Mouse (Mus musculus) forebrain, embryonic 13.5 days (tissue): ENCODE measurements around the gene Gh. TPM values are rescaled to one million over a fixed set of nuclear protein-coding genes. Genes with fewer than 3 reads are reported as not detected.

Experiments
- ATAC-seq: fragments of 200-750 bp; cut with Nextera tagmentation; 2 replicates; pipeline ENCODE4 v1.8.0; 2017
- H3K27ac ChIP-seq: fragments of 300-500 bp; sonication (generic); 2 replicates; pipeline ENCODE4 v1.5.1; 2015; ENCODE audit warnings: inconsistent platforms, mild to moderate bottlenecking, moderate library complexity
- H3K27me3 ChIP-seq: fragments of 300-500 bp; sonication (generic); 2 replicates; pipeline ENCODE4 v1.6.1; 2015; ENCODE audit warnings: mild to moderate bottlenecking, inconsistent platforms
- H3K36me3 ChIP-seq: fragments of 300-500 bp; sonication (generic); 2 replicates; pipeline ENCODE4 v1.6.1; 2015; ENCODE audit warnings: mild to moderate bottlenecking, inconsistent platforms; ENCODE audit not compliant: poor library complexity, severe bottlenecking
- H3K4me1 ChIP-seq: fragments of 300-500 bp; sonication (generic); 2 replicates; pipeline ENCODE4 v1.6.1; 2015; ENCODE audit warnings: inconsistent platforms
- H3K4me2 ChIP-seq: fragments of 300-500 bp; sonication (generic); 2 replicates; pipeline ENCODE4 v1.6.1; 2015; ENCODE audit warnings: inconsistent platforms, mild to moderate bottlenecking, moderate library complexity
- H3K4me3 ChIP-seq: fragments of 300-500 bp; sonication (generic); 2 replicates; pipeline ENCODE4 v1.5.1; 2015; ENCODE audit warnings: mild to moderate bottlenecking, inconsistent platforms
- H3K9ac ChIP-seq: fragments of 300-500 bp; sonication (generic); 2 replicates; pipeline ENCODE4 v1.6.1; 2015; ENCODE audit warnings: mild to moderate bottlenecking, inconsistent platforms
- H3K9me3 ChIP-seq: fragments of 300-500 bp; sonication (generic); replicated peaks from 2 replicates; pipeline ENCODE4 v1.6.1; 2016; ENCODE audit warnings: inconsistent platforms
- WGBS: fragments of 180-500 bp; shearing (Covaris S2); methylation state at CpG from one replicate; pipeline ENCODE4 v1.1.7; 2015; 5-methylcytosine and 5-hydroxymethylcytosine counted together
- polyA plus RNA-seq: library from polyadenylated mRNA; unstranded; fragments of >200 nt; fragmentation: Nextera tagmentation; extraction: Ambion mirVana; gene quantifications from 2 replicates; pipeline ENCODE4 v1.2.1, GENCODE M21; 2015

Gh gene
- polyA plus RNA-seq, 1 experiment from 2014 or later, result not detected

GRCm38 (mm10) chr11:106306758-106307157, 5.1 kb upstream of the Gh start:
- Histone ChIP-seq H3K4me1 (no peaks in the 10 kb centered on the region), H3K36me3 (no peaks in the 10 kb centered on the region), H3K9ac (no peak overlapping the region), H3K27ac (no peak overlapping the region), H3K4me2 (no peak overlapping the region), H3K27me3 (no peaks in the 10 kb centered on the region), H3K4me3 (no peak overlapping the region), H3K9me3 (no peaks in the 10 kb centered on the region)
- WGBS, result 77% methylated on average over 9 of the region's 9 CpGs
- ATAC-seq, result no peak

- no peak for ATAC-seq
- no peaks in the 10 kb centered on the region for H3K9me3 ChIP-seq
- WGBS, result 92% methylated on average over 3 of the region's 3 CpGs
- no peak overlapping the region for H3K9ac ChIP-seq
- no peaks in the 10 kb centered on the region for H3K27me3 ChIP-seq
- no peaks in the 10 kb centered on the region for H3K4me1 ChIP-seq
- H3K36me3 ChIP-seq, result no peaks in the 10 kb centered on the region
- H3K27ac ChIP-seq, result no peak overlapping the region
- no peak overlapping the region for H3K4me2 ChIP-seq
- H3K4me3 ChIP-seq, result no peak overlapping the region
Observed at GRCm38 (mm10) chr11:106306065-106306385, 4.4 kb upstream of the Gh start.

- no peak for ATAC-seq
- WGBS, result 86% methylated on average over 10 of the region's 10 CpGs
Observed at GRCm38 (mm10) chr11:106305348-106306064, 3.8 kb upstream of the Gh start.

GRCm38 (mm10) chr11:106302634-106303033, 969 bp upstream of the Gh start:
- WGBS, result 21% methylated on average over 2 of the region's 2 CpGs
- no peaks in the 10 kb centered on the region for H3K4me1 ChIP-seq
- H3K4me3 ChIP-seq, result no peak overlapping the region
- 0 out of 2 replicates have a peak, but pooled peaks have one; percentile 53 for ATAC-seq
- no peaks in the 10 kb centered on the region for H3K27me3 ChIP-seq
- no peak overlapping the region for H3K4me2 ChIP-seq
- no peaks in the 10 kb centered on the region for H3K9me3 ChIP-seq
- H3K36me3 ChIP-seq, result no peaks in the 10 kb centered on the region
- no peak overlapping the region for H3K9ac ChIP-seq
- no peak overlapping the region for H3K27ac ChIP-seq

More at GRCm38 (mm10) chr11:106305348-106306064, 3.8 kb upstream of the Gh start:
- Histone ChIP-seq H3K36me3 (no peaks in the 10 kb centered on the region), H3K4me2 (no peak overlapping the region), H3K4me3 (no peak overlapping the region), H3K9ac (no peak overlapping the region), H3K27ac (no peak overlapping the region), H3K27me3 (no peaks in the 10 kb centered on the region), H3K9me3 (no peaks in the 10 kb centered on the region), H3K4me1 (no peaks in the 10 kb centered on the region)

- Histone ChIP-seq H3K4me1 (peaks cover 6% of the 10 kb centered on the region), H3K27me3 (no peaks in the 10 kb centered on the region), H3K27ac (no peak overlapping the region), H3K9me3 (no peaks in the 10 kb centered on the region), H3K9ac (no peak overlapping the region), H3K4me2 (no peak overlapping the region), H3K4me3 (no peak overlapping the region), H3K36me3 (no peaks in the 10 kb centered on the region)
- 83% methylated on average over 2 of the region's 2 CpGs for WGBS
- ATAC-seq, result no peak
Observed at GRCm38 (mm10) chr11:106291861-106292260, 9.8 kb downstream of the Gh start.

GRCm38 (mm10) chr11:106290376-106290775, 11.3 kb downstream of the Gh start:
- 89% methylated on average over 5 of the region's 5 CpGs for WGBS

GRCm38 (mm10) chr11:106289369-106289768, 12.3 kb downstream of the Gh start:
- Histone ChIP-seq H3K36me3 (no peaks in the 10 kb centered on the region), H3K9me3 (no peaks in the 10 kb centered on the region), H3K4me1 (peaks cover 9% of the 10 kb centered on the region), H3K27ac (no peak overlapping the region), H3K4me3 (no peak overlapping the region), H3K27me3 (no peaks in the 10 kb centered on the region), H3K9ac (no peak overlapping the region), H3K4me2 (no peak overlapping the region)
- 65% methylated on average over 8 of the region's 8 CpGs for WGBS
- ATAC-seq, result no peak

More at GRCm38 (mm10) chr11:106290376-106290775, 11.3 kb downstream of the Gh start:
- Histone ChIP-seq H3K9ac (no peak overlapping the region), H3K36me3 (no peaks in the 10 kb centered on the region), H3K9me3 (no peaks in the 10 kb centered on the region), H3K4me3 (no peak overlapping the region), H3K27ac (no peak overlapping the region), H3K27me3 (no peaks in the 10 kb centered on the region), H3K4me1 (peaks cover 9% of the 10 kb centered on the region), H3K4me2 (no peak overlapping the region)
- no peak for ATAC-seq

GRCm38 (mm10) chr11:106286987-106287386, 14.7 kb downstream of the Gh start:
- no peak overlapping the region for H3K27ac ChIP-seq
- no peak overlapping the region for H3K4me3 ChIP-seq
- H3K9me3 ChIP-seq, result no peaks in the 10 kb centered on the region
- no peaks in the 10 kb centered on the region for H3K36me3 ChIP-seq
- H3K4me2 ChIP-seq, result no peak overlapping the region
- no peaks in the 10 kb centered on the region for H3K27me3 ChIP-seq
- WGBS, result 68% methylated on average over 11 of the region's 11 CpGs
- ATAC-seq, result no peak
- H3K4me1 ChIP-seq, result peaks cover 9% of the 10 kb centered on the region
- 0 out of 2 replicates have a peak overlapping the region, but pooled peaks have one; percentile 21 for H3K9ac ChIP-seq

- H3K4me2 ChIP-seq, result no peak overlapping the region
- H3K4me1 ChIP-seq, result peaks cover 9% of the 10 kb centered on the region
- H3K4me3 ChIP-seq, result no peak overlapping the region
- 93% methylated on average over 7 of the region's 7 CpGs for WGBS
- H3K9me3 ChIP-seq, result no peaks in the 10 kb centered on the region
- no peaks in the 10 kb centered on the region for H3K36me3 ChIP-seq
- H3K9ac ChIP-seq, result no peak overlapping the region
- no peak for ATAC-seq
- no peak overlapping the region for H3K27ac ChIP-seq
- no peaks in the 10 kb centered on the region for H3K27me3 ChIP-seq
Observed at GRCm38 (mm10) chr11:106286206-106286605, 15.5 kb downstream of the Gh start.

- Histone ChIP-seq H3K27me3 (no peaks in the 10 kb centered on the region), H3K36me3 (no peaks in the 10 kb centered on the region), H3K9ac (no peak overlapping the region), H3K4me2 (no peak overlapping the region), H3K9me3 (no peaks in the 10 kb centered on the region), H3K4me3 (no peak overlapping the region), H3K27ac (no peak overlapping the region), H3K4me1 (peaks cover 9% of the 10 kb centered on the region)
- no peak for ATAC-seq
- 76% methylated on average over 8 of the region's 8 CpGs for WGBS
Observed at GRCm38 (mm10) chr11:106284126-106284525, 17.5 kb downstream of the Gh start.

GRCm38 (mm10) chr11:106283371-106283770, 18.3 kb downstream of the Gh start:
- WGBS, result 81% methylated on average over 4 of the region's 4 CpGs
- Histone ChIP-seq H3K4me2 (no peak overlapping the region), H3K27me3 (no peaks in the 10 kb centered on the region), H3K27ac (no peak overlapping the region), H3K4me1 (peaks cover 9% of the 10 kb centered on the region), H3K9ac (no peak overlapping the region), H3K4me3 (no peak overlapping the region), H3K9me3 (no peaks in the 10 kb centered on the region), H3K36me3 (no peaks in the 10 kb centered on the region)
- no peak for ATAC-seq

GRCm38 (mm10) chr11:106282452-106282851, 19.2 kb downstream of the Gh start:
- no peak overlapping the region for H3K4me3 ChIP-seq
- peaks cover 9% of the 10 kb centered on the region for H3K4me1 ChIP-seq
- no peak overlapping the region for H3K4me2 ChIP-seq
- 0 out of 2 replicates have a peak, but pooled peaks cover 4% of the 10 kb centered on the region for H3K27me3 ChIP-seq
- no peak overlapping the region for H3K27ac ChIP-seq
- no peaks in the 10 kb centered on the region for H3K36me3 ChIP-seq
- no peak for ATAC-seq
- 85% methylated on average over 6 of the region's 6 CpGs for WGBS
- H3K9me3 ChIP-seq, result no peaks in the 10 kb centered on the region
- H3K9ac ChIP-seq, result no peak overlapping the region

GRCm38 (mm10) chr11:106276454-106276853, 25.2 kb downstream of the Gh start, which contains the start of gene Tcam1:
TSS of gene Tcam1 (plus strand) at chr11:106276672.
- Histone ChIP-seq H3K9ac (no peak within 1 kb of the TSS), H3K4me1 (peaks cover 8% of the 10 kb centered on the region), H3K27ac (no peak within 1 kb of the TSS), H3K36me3 (no peaks in the 10 kb centered on the region), H3K4me3 (peak within 1 kb of the TSS; percentile 14; the same call in 1 of the 2 replicates), H3K9me3 (no peaks in the 10 kb centered on the region), H3K27me3 (0 out of 2 replicates have a peak, but pooled peaks cover 4% of the 10 kb centered on the region), H3K4me2 (peak within 1 kb of the TSS; percentile 44)
- ATAC-seq, result peak; percentile 57
- WGBS, result 14% methylated on average over 25 of the region's 25 CpGs
